Mouse (Mus musculus) ES-E14 (cell line): ENCODE results near the gene Sult4a1.

ENCODE experiments used
- MAFK ChIP-seq: IDR thresholded peaks from 2 replicates; pipeline ENCODE4 v1.6.1; 2014; ENCODE audit warnings: mild to moderate bottlenecking, low read depth, low read length, inconsistent platforms; ENCODE audit not compliant: insufficient read depth
- ZC3H11A ChIP-seq: IDR thresholded peaks from 2 replicates; pipeline ENCODE4 v1.6.1; 2012; ENCODE audit warnings: low read depth, mild to moderate bottlenecking, inconsistent platforms, low read length, borderline replicate concordance

DNA sequence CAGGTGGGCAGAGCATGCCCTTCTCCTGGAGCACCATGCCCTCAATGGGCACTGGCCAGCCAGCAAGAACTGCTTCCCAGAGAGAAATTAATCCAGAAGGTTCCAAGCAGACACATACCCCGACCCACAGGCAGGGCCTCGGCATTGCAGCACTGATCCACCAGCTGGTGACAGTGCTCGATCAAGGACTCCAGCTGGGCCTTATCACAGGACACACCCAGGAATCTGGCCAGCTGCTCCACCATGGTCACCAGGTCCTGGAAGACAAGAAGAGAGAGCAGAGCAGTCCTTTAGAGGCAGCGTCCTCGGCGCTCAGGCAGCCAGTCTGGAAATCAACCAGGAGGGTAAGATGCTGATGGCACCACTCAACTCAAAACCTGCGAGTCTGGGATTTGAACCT is 25.5 kb downstream of the Sult4a1 start:
- TF ChIP-seq MAFK: no peak
- no peak for TF ChIP-seq ZC3H11A
